Mouse (Mus musculus) liver, embryonic 15.5 days (tissue): ENCODE measurements around the gene Prx. TPM values are rescaled to one million over a fixed set of nuclear protein-coding genes. Genes with fewer than 3 reads are reported as not detected.

Source experiments
- ATAC-seq: fragments of 200-750 bp; cut with Nextera tagmentation; 2 replicates; pipeline ENCODE4 v1.8.0; 2017; ENCODE audit warnings: moderate number of reproducible peaks, mild to moderate bottlenecking, moderate library complexity; ENCODE audit not compliant: insufficient read depth
- H3K27ac ChIP-seq: fragments of 300-500 bp; sonication (generic); replicated peaks from 2 replicates; pipeline ENCODE4 v1.5.1; 2015; ENCODE audit warnings: mild to moderate bottlenecking, inconsistent platforms
- H3K27me3 ChIP-seq: fragments of 300-500 bp; sonication (generic); 2 replicates; pipeline ENCODE4 v1.6.1; 2015; ENCODE audit warnings: mild to moderate bottlenecking, inconsistent platforms
- H3K36me3 ChIP-seq: fragments of 300-500 bp; sonication (generic); replicated peaks from 2 replicates; pipeline ENCODE4 v1.6.1; 2015; ENCODE audit warnings: moderate library complexity, mild to moderate bottlenecking, inconsistent platforms
- H3K4me1 ChIP-seq: fragments of 300-500 bp; sonication (generic); replicated peaks from 2 replicates; pipeline ENCODE4 v1.6.1; 2015; ENCODE audit warnings: inconsistent platforms
- H3K4me2 ChIP-seq: fragments of 300-500 bp; sonication (generic); 2 replicates; pipeline ENCODE4 v1.6.1; 2015; ENCODE audit warnings: moderate library complexity, mild to moderate bottlenecking, inconsistent platforms
- H3K4me3 ChIP-seq: fragments of 300-500 bp; sonication (generic); replicated peaks from 2 replicates; pipeline ENCODE4 v1.5.1; 2015; ENCODE audit warnings: mild to moderate bottlenecking, inconsistent platforms
- H3K9ac ChIP-seq: fragments of 300-500 bp; sonication (generic); 2 replicates; pipeline ENCODE4 v1.6.1; 2015; ENCODE audit warnings: moderate library complexity, mild to moderate bottlenecking, inconsistent platforms
- H3K9me3 ChIP-seq: fragments of 300-500 bp; sonication (generic); replicated peaks from 2 replicates; pipeline ENCODE4 v1.6.1; 2016; ENCODE audit warnings: inconsistent platforms
- WGBS: fragments of 180-500 bp; shearing (Covaris S2); methylation state at CpG from one replicate; pipeline ENCODE4 v1.1.7; 2015; ENCODE audit warnings: mixed read lengths; ENCODE audit not compliant: insufficient replicate concordance; 5-methylcytosine and 5-hydroxymethylcytosine counted together
- polyA plus RNA-seq: library from polyadenylated mRNA; unstranded; fragments of >200 nt; fragmentation: Nextera tagmentation; extraction: Ambion mirVana; gene quantifications from 2 replicates; pipeline ENCODE4 v1.2.1, GENCODE M21; 2015

Gene Prx
- polyA plus RNA-seq, 1 experiment from 2014 or later = 0.67 TPM

DNA sequence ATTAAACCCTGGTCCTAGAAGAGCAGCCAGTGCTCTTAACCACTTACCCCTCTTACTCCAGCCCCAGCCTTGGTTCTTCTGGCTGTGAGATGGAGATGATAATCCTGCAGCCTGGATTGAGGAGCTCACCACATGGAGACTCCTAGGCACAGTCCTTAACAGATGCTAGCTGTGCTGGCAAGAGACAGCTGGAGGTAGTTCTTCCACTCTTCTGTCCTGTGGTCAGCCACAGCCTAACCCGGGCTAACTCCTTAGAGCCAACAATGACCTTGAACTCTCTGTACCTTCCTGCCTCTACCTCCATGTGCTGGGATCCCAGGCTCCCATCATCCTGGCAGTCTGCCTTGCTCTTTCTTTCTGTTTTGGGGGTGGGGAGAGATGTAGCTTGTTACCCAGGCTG is 61.9 kb downstream of the Prx start:
- peaks cover 78% of the 10 kb centered on the region for H3K36me3 ChIP-seq

More for the DNA sequence above, 61.9 kb downstream of the Prx start:
- no peak overlapping the region for H3K4me2 ChIP-seq
- no peaks in the 10 kb centered on the region for H3K9me3 ChIP-seq
- no peak overlapping the region for H3K4me3 ChIP-seq
- 76% methylated on average over 1 of the region's 1 CpGs for WGBS
- no peak for ATAC-seq
- peaks cover 22% of the 10 kb centered on the region for H3K4me1 ChIP-seq
- no peak overlapping the region for H3K9ac ChIP-seq
- no peak overlapping the region for H3K27ac ChIP-seq
- H3K27me3 ChIP-seq = no peaks in the 10 kb centered on the region

Other genes with a start within 250 kb of the Prx start
- 2.0 and 2.6 TPM in 2 replicates for gene Numbl, start 240.9 kb upstream of the Prx start, polyA plus RNA-seq
- 4.6 and 7.8 TPM in 2 replicates for gene Ltbp4, start 161.6 kb upstream of the Prx start, polyA plus RNA-seq
- 16.4 and 18.6 TPM in 2 replicates for gene Shkbp1, start 143.3 kb upstream of the Prx start, polyA plus RNA-seq
- gene Gm20479, start 141.9 kb upstream of the Prx start, polyA plus RNA-seq = 0.28 TPM in 1 of 2 replicates, not detected in the other
- 0.06 and 0.09 TPM in 2 replicates for gene Sptbn4, start 51.6 kb upstream of the Prx start, polyA plus RNA-seq
- 920 and 1,009 TPM in 2 replicates for gene Blvrb, start 51.3 kb upstream of the Prx start, polyA plus RNA-seq
- gene Sertad3, start 25.6 kb upstream of the Prx start, polyA plus RNA-seq = 35.6 and 38.9 TPM in 2 replicates
- 28.2 and 29.6 TPM in 2 replicates for gene Sertad1, start 12.4 kb upstream of the Prx start, polyA plus RNA-seq
- 0.10 and 0.16 TPM in 2 replicates for gene Hipk4, start 23.9 kb downstream of the Prx start, polyA plus RNA-seq
- gene Pld3, start 53.9 kb downstream of the Prx start, polyA plus RNA-seq = 76.3 and 93.4 TPM in 2 replicates
- 15.7 and 17.3 TPM in 2 replicates for gene 2310022A10Rik, start 53.9 kb downstream of the Prx start, polyA plus RNA-seq
- 26.4 and 28.3 TPM in 2 replicates for gene Akt2, start 92.2 kb downstream of the Prx start, polyA plus RNA-seq
- gene Ttc9b, start 154.6 kb downstream of the Prx start, polyA plus RNA-seq = 0.05 TPM in 1 of 2 replicates, not detected in the other
- gene Map3k10, start 175.3 kb downstream of the Prx start, polyA plus RNA-seq = 1.5 TPM in 2 replicates
- gene Zfp607b, start 190.0 kb downstream of the Prx start, polyA plus RNA-seq = 0.38 and 0.91 TPM in 2 replicates
- gene Zfp60, start 232.1 kb downstream of the Prx start, polyA plus RNA-seq = 4.8 and 5.0 TPM in 2 replicates